In the genomic region with DNA sequence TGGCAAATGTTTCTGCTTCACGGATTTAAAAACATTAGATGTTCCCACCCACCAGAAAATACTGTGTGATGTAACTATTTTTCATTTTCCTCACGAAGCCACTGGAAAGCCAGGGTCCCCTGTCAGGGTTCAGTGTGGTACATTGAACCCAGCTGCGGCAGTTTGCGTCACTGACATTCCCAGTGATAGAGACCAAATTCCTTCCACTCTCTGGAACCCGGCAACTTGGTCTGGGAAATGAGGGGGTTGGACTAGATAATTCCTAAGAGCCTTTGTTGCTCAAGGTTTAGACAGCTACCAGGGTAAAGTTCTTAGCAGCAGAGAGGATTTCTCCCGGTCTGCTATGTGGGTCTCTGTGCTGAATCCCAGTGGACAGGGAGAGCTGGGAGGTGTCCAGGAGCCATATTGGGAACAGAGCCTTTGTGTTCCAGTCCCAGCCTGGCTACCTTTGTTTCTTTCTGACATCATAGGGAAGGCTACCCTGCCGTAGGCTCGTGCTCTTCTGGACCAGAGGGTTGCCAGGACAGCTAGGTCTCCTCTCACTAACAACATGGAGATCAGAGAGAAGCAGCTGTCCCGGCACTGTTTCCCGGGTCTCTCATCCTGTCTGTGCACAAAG, we compare ENCODE assay signal across 14 mouse cellular contexts.
DNase-seq lines count a peak whose midpoint lies in the region; ATAC-seq lines count a peak whose summit lies in the region.
"Had no signal": no experiment of that assay in that cellular context is flagged by ENCODE, and none has a peak within 500 bp of the region (broad histone marks: within the 10 kb centered on the region; RNA-seq: fewer than 3 reads in every experiment).

No protein-coding gene starts in this region.

- WGBS in hindbrain, embryonic 16.5 days = 37% methylated on average over 10 of the region's 10 CpGs

- ATAC-seq in hindbrain, embryonic 16.5 days = peak; percentile 45; the same call in 1 of the 2 replicates
- ATAC-seq: intestine, postnatal 0 days had no signal

- H3K27me3 ChIP-seq in hindbrain, embryonic 16.5 days (replicated peaks; ENCODE audit: control insufficient read depth, insufficient read depth, low read length) = no peaks in the 10 kb centered on the region
- H3K27me3 ChIP-seq: limb, embryonic 12.5 days; liver, embryonic 15.5 days; midbrain, embryonic 12.5 days had no signal

- no peak overlapping the region for H3K27ac ChIP-seq in hindbrain, embryonic 16.5 days (ENCODE audit: low read depth, low read length)
- H3K27ac ChIP-seq: limb, embryonic 12.5 days; liver, embryonic 15.5 days; midbrain, embryonic 12.5 days had no signal

- intact Hi-C loops in heart, postnatal 10 days (cut with DNase I) = no loop called here

- no peak overlapping the region for H3K9ac ChIP-seq in hindbrain, embryonic 16.5 days (ENCODE audit: low read depth, low read length)
- H3K9ac ChIP-seq: limb, embryonic 12.5 days; liver, embryonic 15.5 days; midbrain, embryonic 12.5 days had no signal

- H3K9me3 ChIP-seq in hindbrain, embryonic 16.5 days (ENCODE audit: control insufficient read depth, low read length) = no peaks in the 10 kb centered on the region
- H3K9me3 ChIP-seq: limb, embryonic 12.5 days; liver, embryonic 15.5 days; midbrain, embryonic 12.5 days had no signal

- no peaks in the 10 kb centered on the region for H3K4me1 ChIP-seq in hindbrain, embryonic 16.5 days (ENCODE audit: control insufficient read depth, insufficient read depth, low read depth, low read length)
- H3K4me1 ChIP-seq: limb, embryonic 12.5 days; liver, embryonic 15.5 days had no signal

- H3K36me3 ChIP-seq in hindbrain, embryonic 16.5 days (ENCODE audit: control insufficient read depth, insufficient read depth, low read length) = no peaks in the 10 kb centered on the region
- H3K36me3 ChIP-seq: limb, embryonic 12.5 days; liver, embryonic 15.5 days; midbrain, embryonic 12.5 days had no signal

- DNase-seq in embryo, embryonic 10.5 days (ENCODE audit: low spot score) = peak; percentile 11
- DNase-seq in embryo, embryonic 9.5 days (ENCODE audit: extremely low spot score) = no peak
- peak; percentile 2 for DNase-seq in adipocyte (ENCODE audit: low spot score)
- peak; percentile 42 to 43 for DNase-seq in heart, postnatal 10 days
- DNase-seq in c-Kit-positive CD71-positive TER-119-positive erythroid progenitor cells, embryonic 14.5 days (ENCODE audit: low spot score) = no peak
- no peak for DNase-seq in kidney, adult 18-20 months
- no peak for DNase-seq in cerebellum, adult 18-20 months
- DNase-seq: cerebellum, adult 9-11 months; right cerebral cortex, adult 18-20 months had no signal

- H3K4me3 ChIP-seq in hindbrain, embryonic 16.5 days (ENCODE audit: low read length) = no peak overlapping the region
- H3K4me3 ChIP-seq: limb, embryonic 12.5 days; liver, embryonic 15.5 days; midbrain, embryonic 12.5 days had no signal

- H3K4me2 ChIP-seq in hindbrain, embryonic 16.5 days (ENCODE audit: low read length) = no peak overlapping the region
- H3K4me2 ChIP-seq: limb, embryonic 12.5 days; liver, embryonic 15.5 days; midbrain, embryonic 12.5 days had no signal

Comparison
In these comparisons a context has a peak if more than half of its experiments do, and no peak if none do; other contexts are left out.
1. DNase-seq: peak in embryo, embryonic 10.5 days (single experiment), adipocyte (single experiment) and heart, postnatal 10 days (2 of 2); none in embryo, embryonic 9.5 days (single experiment), c-Kit-positive CD71-positive TER-119-positive erythroid progenitor cells, embryonic 14.5 days (single experiment), kidney, adult 18-20 months (single experiment) and cerebellum, adult 18-20 months (0 of 2).